Mouse (Mus musculus) heart, adult 18-20 months (tissue): ENCODE results near the gene Plscr1. TPM values are rescaled to one million over a fixed set of nuclear protein-coding genes. Genes with fewer than 3 reads are reported as not detected.
A peak's percentile ranks its signal among the peaks of the same experiment; 100 is the strongest.

Experiments
- DNase-seq, 2 experiments: peaks; one replicate each; pipeline ENCODE4 v3.0.0; 2021 to 2022; ENCODE audit warnings: mixed read lengths in 1 of 2
- total RNA-seq, 2 experiments: library from RNA; stranded (reverse); gene quantifications; 2 replicates each; pipeline ENCODE4 v1.2.3; 2021

Gene Plscr1
- total RNA-seq, 2 experiments from 2014 or later = 9.0 to 10.9 TPM

DNA sequence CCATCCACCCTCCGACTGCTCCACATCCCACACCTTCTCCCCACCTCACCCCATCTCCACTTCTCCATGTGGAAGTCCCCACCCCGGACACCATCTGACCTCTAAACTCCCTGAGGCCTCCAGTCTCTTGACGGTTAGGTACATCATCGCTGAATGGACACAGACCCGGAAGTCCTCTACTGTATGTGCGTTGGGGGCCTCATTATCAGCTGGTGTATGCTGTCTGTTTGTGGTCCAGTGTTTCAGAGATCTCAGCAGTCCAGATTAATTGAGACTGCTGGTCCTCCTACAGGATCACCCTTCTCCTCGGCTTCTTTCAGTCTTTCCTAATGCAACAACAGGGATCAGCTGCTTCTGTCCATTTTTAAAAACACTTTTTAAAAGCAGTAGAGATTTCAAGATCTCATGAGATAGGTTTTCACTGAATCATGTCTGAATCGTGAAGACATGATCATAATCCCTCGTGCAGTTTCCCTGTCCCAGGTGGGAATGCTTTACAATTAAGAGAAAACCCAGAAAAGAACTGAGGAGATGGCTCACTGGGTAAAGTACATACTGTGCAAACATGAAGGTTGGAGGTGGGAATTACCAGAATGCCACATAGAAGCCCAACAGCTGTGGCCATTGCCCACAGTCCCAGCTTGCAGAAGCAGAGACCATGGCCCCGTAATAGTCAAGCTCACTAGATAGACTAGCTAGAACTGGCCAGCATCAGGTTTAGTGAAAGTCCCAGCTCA, 4.2 kb downstream of the Plscr1 start:
- DNase-seq = no peak

- no peak for DNase-seq
Measured at GRCm38 (mm10) chr9:92260481-92261159, 11.1 kb downstream of the Plscr1 start.

DNA sequence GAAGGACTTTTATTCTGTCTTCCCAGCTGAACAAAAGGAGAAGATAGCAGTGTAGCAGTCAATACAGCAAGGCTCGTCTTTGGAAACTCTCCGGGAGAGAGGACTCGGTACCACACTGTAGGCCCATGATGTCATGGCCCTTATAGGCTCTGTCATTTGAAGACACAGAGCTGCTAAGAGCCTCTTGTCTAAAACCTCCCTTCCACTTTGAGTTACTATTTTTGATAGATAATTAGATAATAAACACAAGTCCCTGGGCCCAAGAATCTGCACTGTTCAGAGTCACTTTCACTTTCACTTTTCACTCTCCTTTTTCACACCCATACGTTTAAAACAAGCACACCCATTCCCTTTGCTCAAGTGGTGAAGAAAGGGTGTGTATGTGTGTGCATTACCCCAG, 16.2 kb downstream of the Plscr1 start:
- peak in 1 of 2 experiments; percentile 41 for DNase-seq

GRCm38 (mm10) chr9:92266558-92267171, 17.1 kb downstream of the Plscr1 start:
- no peak for DNase-seq

DNA sequence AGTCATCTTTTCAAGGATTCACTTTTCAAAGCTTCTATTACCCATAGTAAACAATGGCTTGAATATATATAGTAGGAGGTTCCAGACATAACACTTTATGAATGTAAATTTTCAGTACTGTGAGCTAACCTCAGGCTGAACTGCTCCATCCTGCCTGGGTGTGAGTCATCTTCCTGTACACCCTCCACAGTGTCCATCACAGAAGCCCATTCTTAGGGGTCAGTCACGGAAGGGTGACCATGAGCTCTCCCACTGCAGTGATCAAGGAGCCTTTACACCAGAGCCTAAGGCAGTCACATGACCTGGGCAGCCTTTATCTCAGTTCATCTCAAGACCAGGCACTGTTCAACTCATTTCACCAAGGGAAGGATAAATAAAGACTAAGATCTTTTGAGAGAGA, 18.2 kb downstream of the Plscr1 start:
- no peak for DNase-seq

DNA sequence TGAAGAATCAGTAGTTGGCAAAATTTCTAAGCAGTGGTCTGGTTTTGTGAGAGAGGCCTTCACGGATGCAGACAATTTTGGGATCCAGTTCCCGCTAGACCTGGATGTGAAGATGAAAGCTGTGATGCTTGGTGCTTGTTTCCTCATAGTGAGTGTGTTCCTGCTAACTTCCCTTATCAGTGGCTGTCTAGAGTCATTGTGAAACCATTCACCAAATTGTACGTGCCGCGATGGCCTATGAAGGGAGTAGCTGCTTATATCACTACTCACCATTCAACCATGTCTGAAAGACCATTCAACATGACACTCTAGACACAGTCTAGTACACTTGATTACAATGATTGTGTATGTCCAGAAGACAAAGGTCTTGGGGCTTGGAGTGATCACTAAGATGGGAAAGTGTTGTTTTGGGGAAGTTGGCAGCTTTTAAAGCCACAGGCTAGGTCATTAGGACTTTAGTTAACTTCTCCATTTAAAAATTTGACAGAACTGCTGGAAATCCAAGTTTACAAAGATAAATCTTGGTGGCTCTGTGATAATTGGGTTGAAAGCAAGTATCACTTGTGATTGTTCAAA, 20.4 kb downstream of the Plscr1 start:
- no peak for DNase-seq

DNA sequence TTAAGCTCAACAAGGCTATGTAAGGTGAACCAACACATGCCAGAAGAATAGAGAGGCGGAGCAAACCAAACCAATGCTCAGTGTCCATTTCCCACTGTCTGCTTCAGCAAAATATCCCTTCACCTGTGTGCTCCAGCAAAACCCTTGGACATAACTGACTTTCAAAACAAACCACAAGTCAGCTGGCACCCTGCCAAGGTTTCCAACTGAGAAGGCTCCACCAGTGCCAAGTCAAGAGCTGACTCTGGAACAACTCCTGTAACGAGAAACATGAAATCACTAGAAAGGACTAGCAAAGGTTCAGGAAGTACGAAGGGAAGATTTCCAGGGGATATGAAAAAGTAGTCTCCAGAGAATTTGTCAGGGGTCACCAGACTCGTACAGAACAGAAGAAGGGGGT, 21.4 kb downstream of the Plscr1 start:
- peak; percentile 85 to 91 for DNase-seq

DNA sequence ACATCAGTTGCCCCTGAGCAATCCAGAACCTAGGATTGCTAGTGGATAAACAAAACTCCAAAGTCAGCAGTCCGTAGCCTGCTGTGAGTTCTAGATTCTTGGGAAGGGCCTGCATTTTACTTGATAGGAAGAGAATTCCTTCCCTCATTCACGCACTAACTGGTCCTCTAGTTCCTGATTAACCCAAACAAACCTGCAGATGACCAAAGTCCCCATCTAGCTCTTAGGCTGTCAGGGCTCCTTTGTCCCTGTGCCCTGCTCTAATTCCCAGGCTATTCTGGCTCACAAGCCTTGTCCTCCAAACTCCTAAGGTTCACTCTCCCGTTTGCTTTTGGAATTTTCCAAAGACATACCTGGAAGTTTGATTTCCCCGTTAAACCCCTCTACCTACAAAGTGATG, 23.1 kb downstream of the Plscr1 start:
- DNase-seq = no peak

DNA sequence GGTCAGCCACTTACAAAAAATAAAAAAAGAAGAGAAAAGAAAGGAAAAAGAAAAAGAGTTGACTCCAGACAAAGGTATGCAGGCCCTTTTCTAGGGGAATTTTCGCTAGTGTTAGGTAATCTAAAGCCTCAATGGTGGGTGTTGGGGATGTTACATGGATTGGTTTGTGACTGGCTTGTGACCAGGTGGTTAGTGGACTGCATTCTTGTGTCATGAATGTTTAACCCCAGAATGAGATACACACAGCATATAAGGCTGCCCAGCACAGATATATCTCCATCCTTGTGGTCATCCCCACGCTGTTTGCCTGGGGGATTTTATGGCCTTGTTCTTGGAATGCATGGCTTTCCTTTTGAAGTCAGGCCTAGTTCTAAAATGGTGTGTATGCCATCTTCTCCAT, 23.7 kb downstream of the Plscr1 start:
- DNase-seq = no peak

DNA sequence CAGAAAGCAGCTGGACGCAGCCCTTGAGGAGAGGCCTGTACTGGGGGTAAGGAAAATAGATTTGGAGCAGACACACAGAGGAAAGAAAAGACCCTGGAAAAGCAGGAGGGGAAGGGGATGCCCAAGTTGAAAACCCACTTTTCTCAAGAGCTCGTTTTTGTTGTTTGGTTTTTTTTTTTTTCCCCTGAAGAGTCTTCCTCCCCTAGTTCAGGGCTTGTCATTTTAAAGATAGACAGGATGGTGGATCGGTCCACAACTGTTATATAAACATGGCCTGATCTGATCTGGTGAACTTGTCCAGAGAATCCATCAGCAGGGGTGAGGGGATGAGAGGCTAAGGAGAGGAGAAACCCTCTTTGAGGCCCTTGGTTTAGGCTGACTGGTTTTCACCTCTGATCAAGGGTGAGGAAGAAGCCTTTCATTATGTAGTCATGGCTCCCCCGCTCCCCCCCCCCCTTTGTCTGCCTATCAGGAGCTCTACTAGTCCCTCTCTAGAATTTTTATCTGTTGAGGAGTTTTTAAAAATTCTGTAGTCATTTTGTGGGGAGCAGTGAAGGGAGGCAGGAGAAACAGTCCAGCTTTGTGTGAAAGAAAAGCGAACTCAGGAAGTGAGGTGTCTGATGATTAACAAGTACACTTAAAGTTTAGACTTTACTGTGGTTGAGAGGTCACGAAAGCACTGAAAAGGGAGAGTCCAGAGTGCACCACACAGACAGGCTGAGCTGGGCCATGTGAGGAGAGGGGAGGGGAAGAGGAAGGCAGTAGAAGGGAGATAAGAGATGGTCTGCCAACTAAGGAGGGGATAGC, 24.6 kb downstream of the Plscr1 start:
- no peak for DNase-seq

DNA sequence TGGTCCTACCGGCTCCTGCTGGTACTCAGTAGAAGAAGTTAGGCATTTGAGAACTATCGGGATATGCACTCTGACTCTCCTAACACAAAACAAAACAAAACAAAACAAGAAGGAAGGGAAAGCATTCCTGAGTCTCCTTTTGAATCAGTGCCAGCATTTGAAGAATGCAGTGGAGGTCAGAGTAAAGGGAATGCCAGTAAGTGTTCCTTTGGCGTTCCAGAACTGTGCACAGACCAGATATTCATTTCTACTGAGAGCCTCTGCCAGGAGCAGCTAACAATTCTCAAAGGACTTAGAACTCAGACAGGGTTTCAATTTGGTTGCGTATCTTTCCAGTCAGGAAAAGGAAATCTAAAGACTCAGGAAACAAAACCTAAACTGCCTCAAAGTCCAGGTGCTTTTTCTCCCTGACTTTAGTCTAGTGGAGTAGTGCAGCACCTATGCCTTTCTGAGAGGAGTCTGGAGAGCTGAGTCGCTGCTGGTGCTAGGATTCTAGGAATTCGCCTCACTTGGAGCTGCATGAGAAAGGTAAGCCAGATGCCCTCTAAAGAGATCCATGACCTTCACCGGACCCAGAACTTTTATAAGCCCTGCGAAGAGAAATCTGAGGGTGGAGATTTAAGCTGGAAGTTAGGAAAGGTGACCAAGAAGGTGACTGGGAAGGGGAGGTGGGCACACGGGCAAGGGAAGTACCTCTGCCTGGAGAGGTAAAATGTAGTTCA, 26.1 kb downstream of the Plscr1 start, which contains the start of gene Plscr2:
Gene Plscr2, plus strand, starts transcription at position 117 of the 722 bp plus-strand sequence.
- DNase-seq = peak; percentile 74 to 84

DNA sequence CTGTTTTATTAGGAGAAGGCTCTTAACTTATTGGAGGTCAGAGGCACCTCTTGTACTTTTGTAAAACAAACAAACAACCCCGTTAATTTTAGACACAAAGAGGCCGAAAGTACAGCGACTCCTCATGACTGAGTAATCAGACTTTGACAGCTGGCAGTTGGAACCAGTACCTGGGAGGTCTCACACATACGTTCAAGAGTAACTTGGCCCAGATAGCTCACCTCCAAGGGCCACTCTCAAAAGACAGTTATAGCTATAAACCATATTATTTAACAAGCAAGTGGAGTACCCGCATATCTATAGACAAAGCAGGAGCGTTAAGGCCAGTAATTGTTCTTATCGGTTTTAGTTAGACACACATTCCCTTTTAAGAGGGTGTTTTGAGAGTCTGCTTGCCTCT, 26.8 kb downstream of the Plscr1 start:
- DNase-seq = peak; percentile 50 to 64

- no peak for DNase-seq
Measured at GRCm38 (mm10) chr9:92280048-92280447, 30.5 kb downstream of the Plscr1 start.

DNA sequence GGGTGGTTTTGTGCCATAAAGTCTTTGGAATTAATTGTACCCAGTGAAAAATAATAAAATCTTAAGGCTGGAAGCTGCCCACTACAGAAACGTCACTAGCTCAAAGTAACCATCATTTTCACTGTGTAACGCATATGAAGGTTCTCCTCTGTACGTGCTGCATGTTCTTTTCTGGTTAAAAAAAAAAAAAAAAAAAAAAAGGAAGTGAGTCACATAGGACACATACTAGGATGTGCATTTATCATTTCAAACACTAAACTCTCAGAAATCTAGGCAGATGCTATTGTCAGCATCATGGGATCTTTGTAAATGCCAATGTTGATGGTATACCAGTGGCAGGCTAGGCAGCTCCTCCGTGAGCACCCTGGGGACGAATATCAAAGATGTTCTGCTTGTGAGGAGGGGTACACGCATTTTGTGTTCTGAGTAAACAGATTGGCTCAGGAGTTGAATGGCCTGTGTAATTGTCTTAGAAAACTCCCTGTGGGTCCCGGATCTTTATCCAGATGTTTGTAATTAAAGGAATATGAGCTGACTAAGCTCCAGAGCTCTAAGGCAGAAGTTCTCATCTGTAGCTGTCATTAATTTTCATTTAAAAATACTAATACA, 33.1 kb downstream of the Plscr1 start:
- DNase-seq = no peak

DNA sequence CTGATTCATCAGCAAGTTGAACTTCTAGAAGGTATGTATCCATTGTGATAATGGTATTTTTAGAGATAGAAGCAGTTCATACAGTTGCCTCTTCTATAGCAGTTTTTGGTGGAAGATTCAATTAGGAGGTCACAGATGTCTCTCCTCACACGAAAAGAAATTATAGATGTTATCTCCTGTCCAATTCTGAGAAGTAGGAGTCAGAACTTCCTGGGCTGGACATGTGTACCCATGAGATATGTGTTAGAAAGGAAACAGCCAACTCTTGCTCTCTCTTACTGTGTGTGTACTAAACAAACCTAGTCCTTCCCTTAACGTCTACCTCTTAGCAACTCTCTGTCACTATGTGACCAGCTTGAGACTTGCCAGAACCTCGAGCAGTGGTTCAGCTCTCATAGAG, 40.1 kb downstream of the Plscr1 start:
- DNase-seq = no peak

DNA sequence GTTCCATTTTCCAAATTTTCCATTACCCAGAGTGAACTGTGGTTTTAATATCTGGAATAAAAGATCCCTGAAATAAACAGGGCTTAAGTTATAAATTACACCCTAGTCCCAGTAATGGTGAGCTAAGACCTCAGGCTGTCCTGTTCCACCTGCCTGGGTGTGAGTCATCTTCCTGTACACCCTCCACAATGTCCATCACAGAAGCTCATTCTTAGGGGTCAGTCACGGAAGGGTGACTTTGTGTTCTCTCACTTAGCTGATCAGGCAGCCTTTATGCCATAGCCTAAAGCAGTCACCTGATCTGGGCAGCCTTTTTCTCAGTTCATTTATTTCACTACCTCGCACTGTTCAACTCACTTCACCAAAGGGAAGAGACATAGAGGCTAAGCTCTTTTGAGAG, 42.6 kb downstream of the Plscr1 start:
- DNase-seq = no peak

- DNase-seq = no peak
Measured at GRCm38 (mm10) chr9:92292922-92293321, 43.4 kb downstream of the Plscr1 start.

GRCm38 (mm10) chr9:92293560-92294548, 44.3 kb downstream of the Plscr1 start:
- DNase-seq = no peak

GRCm38 (mm10) chr9:92298288-92298687, 48.7 kb downstream of the Plscr1 start:
- no peak for DNase-seq

DNA sequence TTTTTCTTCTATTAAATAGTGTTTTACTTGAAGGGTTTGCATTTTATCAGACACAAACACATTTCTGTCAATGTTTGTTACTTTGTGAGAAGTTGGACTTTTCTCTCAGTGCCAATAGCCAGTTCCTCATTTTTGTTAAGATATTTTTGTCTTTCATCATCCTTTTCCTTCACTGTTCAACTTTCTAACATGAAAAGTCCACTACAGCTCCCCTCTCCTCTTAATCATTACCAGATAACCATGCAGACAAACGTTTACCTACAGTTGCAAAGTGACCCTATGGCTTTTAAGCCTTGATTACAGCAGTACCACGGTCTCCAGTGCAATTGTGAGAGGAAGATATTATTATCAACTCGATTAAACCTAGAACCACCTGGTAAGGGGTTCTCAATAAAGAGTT, 51.7 kb downstream of the Plscr1 start:
- DNase-seq = no peak
